Mouse (Mus musculus) gastrocnemius, postnatal 10 days (tissue): ENCODE measurements around the gene Smarce1. TPM values are rescaled to one million over a fixed set of nuclear protein-coding genes. Genes with fewer than 3 reads are reported as not detected.
A peak's percentile ranks its signal among the peaks of the same experiment; 100 is the strongest.
"Not testable (repeated sequence)": the region's sequence is repeated elsewhere in the genome, so short reads cannot be mapped to it uniquely, and the experiment has no call there.

Experiments
- DNase-seq: peaks from one replicate; pipeline ENCODE4 v3.0.0; 2021; ENCODE audit warnings: mixed read lengths
- long read RNA-seq, 2 experiments: library from polyadenylated mRNA; stranded (forward); transcript quantifications; one replicate each; pipeline ENCODE4 v2.0.0; 2021
- total RNA-seq, 2 experiments: library from RNA; stranded (reverse); gene quantifications; 2 replicates each; pipeline ENCODE4 v1.2.3; 2021

The Smarce1 gene
- total RNA-seq: 10 to 100 TPM; 55.5 to 63.5 TPM
- long read RNA-seq, experiment 1, transcript Smarce1-201 (11 exons, 2,919 nt): major isoform, 41 of 46 reads
- long read RNA-seq, experiment 1, partial matches to known transcripts: 1 of 46 reads
- long read RNA-seq, experiment 1, other reads (novel, unspliced or antisense): 4 of 46 reads
- long read RNA-seq, experiment 2, transcript Smarce1-201 (11 exons, 2,919 nt): major isoform, 38 of 44 reads
- long read RNA-seq, experiment 2, partial matches to known transcripts: 1 of 44 reads
- long read RNA-seq, experiment 2, other reads (novel, unspliced or antisense): 4 of 44 reads

- DNase-seq: peak; percentile 84
Measured at GRCm38 (mm10) chr11:99230261-99231048, at the start of gene Smarce1. Gene Smarce1 (minus strand): TSS chr11:99231017.

GRCm38 (mm10) chr11:99279986-99280385 is 49.2 kb upstream of the Smarce1 start:
- DNase-seq: no peak

DNA sequence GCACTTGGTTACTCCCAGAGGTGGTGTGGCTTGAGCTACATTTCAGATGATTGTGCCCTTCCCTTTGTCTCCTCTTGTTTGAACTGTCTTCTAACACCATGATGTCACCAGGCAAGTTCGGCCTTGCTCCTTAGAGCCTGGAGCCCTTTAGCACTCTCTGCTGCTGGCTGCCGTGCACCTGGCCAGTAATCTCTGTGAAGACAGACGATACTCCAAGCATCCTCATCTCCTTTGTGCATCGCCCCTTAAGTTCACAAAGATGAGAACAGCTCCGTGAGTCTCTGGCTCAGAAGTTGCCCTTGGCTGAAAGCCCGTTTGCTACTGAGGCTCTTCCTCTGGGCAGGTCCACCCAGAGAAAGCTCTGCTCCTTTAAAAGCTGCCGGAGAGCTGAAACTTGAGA is 46.0 kb upstream of the Smarce1 start:
- DNase-seq: no peak

- no peak for DNase-seq
Measured at GRCm38 (mm10) chr11:99275624-99276023, 44.8 kb upstream of the Smarce1 start.

GRCm38 (mm10) chr11:99272721-99273120 is 41.9 kb upstream of the Smarce1 start:
- DNase-seq: no peak

DNA sequence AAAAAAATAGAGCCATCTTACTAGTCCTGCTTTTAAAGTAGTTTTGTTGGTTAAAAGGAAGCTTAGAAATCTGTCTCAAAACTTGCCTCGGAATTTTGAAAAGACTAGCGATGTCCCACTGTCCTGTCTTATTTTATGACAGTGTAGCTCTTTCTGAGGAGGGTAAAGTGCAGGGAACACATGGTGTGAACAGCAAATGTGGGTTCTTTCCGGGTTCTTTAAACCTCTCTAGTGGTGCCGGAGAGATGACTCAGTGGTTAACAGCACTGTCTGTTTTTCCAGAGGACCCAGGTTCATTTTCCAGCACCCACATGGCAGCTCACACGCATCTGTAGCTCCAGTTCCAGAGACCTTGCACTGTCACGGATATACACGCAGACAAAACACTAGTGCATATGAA is 38.4 kb upstream of the Smarce1 start:
- no peak for DNase-seq

GRCm38 (mm10) chr11:99265796-99266195 is 35.0 kb upstream of the Smarce1 start:
- no peak for DNase-seq

DNA sequence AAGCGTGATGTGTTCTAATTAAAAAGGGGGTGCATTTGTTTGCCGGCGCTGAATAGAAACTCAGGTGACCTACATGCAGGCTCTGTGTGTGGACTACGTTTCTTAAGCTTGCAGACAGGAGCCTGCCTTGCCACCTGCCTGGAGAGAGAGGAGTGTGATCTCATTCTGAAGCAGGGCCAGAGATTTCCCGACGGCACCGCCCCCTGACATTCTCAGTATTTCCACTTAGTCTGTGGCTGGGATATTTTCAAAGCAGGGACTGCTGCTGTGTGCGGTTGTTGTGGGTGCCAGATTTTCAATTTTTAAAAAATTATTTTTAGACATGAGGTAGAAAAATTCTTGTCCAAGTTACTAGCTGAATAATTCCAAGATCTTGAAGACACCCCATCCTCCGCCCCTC is 34.4 kb upstream of the Smarce1 start:
- no peak for DNase-seq

- no peak for DNase-seq
Measured at GRCm38 (mm10) chr11:99256213-99256612, 25.4 kb upstream of the Smarce1 start.

GRCm38 (mm10) chr11:99255316-99255715 is 24.5 kb upstream of the Smarce1 start:
- no peak for DNase-seq

GRCm38 (mm10) chr11:99253893-99254292 is 23.1 kb upstream of the Smarce1 start:
- no peak for DNase-seq

DNA sequence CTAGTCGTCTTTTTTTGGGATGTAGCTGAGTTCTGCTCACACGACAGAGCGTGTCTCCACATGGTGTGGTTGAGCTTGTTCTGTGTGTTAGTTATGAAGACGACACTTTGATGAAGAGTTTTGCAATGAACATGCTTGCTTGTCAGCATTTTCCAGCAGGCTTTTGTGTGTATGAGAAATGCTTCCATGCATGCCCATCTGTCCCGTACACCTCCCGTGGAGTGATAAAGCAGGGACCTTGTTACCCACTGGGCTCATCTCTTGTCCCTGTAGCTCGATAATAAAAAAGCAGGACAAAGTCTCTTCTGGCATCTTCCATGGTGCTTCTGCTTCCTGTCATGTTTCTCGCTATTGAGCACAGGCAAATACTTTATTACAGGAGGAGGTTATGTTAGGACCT is 21.9 kb upstream of the Smarce1 start:
- no peak for DNase-seq

- DNase-seq: no peak
Measured at GRCm38 (mm10) chr11:99250666-99251065, 19.8 kb upstream of the Smarce1 start.

GRCm38 (mm10) chr11:99250241-99250640 is 19.4 kb upstream of the Smarce1 start:
- DNase-seq: no peak

DNA sequence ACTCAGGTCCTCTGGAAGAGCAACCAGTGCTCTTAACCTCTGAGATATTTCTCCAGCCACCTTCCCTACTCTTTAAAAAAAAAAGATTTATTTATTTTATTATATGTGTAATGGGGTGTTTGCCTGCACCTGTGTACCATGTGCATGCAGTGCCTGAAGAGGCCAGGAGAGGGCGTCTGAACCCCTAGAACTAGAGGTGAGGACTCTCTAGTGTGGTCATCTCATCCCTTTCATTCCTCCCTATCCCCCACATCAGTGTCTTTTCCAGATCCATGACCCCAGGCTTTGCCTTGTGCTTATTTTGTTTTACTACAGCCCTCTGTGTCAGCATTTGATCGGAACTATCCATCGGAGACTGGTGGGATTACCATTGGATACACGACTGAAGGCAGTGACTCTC is 18.3 kb upstream of the Smarce1 start:
- peak; percentile 24 for DNase-seq

DNA sequence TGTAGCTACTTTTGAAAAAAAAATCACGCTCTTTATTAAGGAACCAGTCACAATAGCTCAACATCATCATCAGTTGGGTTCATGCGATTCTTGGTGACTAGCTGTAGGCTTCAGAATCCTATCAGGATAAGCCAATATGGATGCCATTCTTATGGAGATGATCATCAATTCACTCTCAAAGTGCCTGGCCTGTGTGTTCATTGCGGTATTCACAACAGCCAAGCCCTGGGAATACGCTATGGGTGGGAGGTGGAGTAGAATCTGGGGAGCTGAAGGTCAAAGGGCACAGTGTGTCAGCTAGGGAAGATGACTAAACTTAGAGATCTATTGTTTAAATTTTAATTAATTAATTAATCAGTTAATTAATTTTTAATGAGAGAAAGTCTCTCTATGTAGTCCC is 17.1 kb upstream of the Smarce1 start:
- DNase-seq: no peak

- DNase-seq: not testable (repeated sequence)
Measured at GRCm38 (mm10) chr11:99244519-99244918, 13.7 kb upstream of the Smarce1 start.

- no peak for DNase-seq
Measured at GRCm38 (mm10) chr11:99243820-99244374, 13.1 kb upstream of the Smarce1 start, which contains the start of gene Krt222. Gene Krt222 (minus strand): TSS chr11:99244085.

DNA sequence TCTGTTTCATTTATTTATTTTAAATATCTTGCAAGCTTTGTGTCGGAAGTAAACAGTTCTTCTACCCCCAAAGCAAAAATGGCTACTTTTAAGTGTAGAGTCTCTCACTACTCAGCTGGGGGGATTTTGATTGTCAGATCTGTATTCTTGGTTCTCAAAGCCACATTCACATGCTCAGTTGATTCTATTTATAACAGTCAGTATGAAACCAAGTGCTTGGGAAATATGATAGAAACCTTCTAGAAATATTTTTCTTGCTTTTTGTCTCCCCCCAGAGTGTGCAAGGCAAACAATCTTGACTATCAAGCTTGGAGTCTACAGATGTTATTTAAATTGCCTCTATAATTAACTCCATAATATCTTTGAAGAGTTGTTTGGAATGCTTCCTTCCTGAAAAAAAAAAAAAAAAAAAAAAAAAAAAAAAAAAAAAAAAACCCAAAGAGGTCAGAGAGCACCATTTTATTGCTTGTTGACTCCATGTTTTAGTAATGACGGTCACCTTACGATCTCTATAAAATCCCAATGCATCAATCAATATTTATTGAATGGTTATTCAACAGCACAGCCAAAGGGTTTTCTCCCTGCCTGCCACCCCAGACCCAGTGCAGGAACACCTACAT is 12.5 kb upstream of the Smarce1 start:
- no peak for DNase-seq

- no peak for DNase-seq
Measured at GRCm38 (mm10) chr11:99242056-99242455, 11.2 kb upstream of the Smarce1 start.

DNA sequence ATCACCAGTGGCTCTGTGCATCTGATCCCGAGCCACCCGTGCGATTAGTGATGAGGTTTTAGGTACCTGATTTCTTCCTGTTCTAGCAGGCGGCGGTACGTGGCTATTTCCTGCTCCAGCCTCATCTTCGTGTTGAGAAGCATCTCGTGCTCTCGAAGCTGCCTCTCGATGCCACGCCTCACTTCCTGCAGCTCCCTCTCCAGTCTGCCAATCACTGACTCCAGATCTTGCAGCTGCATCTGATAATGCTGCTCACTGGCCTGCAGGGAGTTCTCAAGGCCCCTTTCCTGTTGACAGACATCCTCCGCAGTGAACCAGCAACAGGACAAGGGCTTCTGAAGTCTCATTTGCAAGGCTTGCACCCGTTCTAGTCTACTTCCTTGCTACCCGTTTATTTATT is 7.7 kb upstream of the Smarce1 start:
- no peak for DNase-seq

DNA sequence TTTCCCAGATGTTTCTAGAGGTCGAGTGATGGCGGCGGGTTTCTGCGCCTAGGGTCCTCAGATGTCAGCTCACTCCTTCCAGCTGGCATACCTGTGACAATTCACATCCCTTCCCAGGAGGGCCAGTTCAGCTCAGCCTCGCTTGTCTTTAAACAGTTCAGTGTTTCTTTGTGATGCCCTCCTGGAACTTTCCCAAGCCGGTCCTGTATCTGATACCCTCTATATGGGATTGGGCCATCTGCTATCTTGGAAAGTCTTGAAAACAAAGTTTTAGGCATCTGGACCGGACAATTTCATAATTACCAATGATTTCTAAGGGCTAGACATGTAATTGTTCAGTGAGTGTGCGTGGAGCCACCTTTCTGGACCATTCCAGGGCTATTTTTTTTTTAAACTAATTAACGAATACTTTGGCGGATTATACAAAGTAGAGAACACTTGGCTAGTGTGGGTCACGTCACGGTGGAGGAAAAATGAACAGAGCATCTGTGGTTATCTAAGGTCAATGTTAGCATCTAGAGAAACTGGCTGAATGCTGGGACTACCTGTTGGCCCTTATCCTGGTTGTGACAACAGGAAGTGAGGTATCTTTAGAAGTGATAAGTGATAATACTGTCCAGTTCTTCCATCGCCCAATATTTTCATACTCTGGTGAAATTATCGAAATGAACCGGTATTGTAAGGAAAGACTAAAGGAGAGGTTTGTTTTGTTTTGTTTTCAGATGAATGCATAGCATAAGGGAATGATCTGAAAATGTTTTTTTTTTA is 416 bp upstream of the Smarce1 start:
- DNase-seq: no peak
